Mouse (Mus musculus): Measurements from ENCODE around the gene Prkar2a. TPM values are rescaled to one million over a fixed set of nuclear protein-coding genes. Genes with fewer than 3 reads are reported as not detected.

Prkar2a gene
- polyA plus RNA-seq, 1 experiment from 2014 or later, result 17.5 TPM

DNA sequence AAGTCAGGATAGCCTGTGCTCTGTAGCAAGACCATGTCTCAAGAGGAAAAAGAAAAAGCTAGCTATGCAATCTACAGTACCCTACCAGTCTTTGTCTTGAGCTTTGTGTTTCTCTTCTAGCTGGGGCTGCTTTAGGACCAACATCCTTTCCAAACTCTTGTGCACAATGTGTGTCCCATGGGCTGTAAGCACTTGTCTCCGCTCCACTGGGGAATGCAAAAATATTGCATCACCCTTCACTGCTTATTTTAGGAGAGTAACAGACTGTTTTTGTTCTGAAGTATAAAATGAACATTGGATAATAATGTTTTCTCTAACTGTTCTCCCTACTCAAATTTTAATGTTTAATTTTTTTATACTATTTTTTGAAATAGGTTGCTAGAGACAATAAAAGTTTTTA is 97.4 kb downstream of the Prkar2a start:
- whole genome bisulfite sequencing (ENCODE audit: insufficient replicate concordance), result 88% methylated on average over 1 of the region's 1 CpGs
- peaks cover 77% of the 10 kb centered on the region for H3K4me1 ChIP-seq

DNA sequence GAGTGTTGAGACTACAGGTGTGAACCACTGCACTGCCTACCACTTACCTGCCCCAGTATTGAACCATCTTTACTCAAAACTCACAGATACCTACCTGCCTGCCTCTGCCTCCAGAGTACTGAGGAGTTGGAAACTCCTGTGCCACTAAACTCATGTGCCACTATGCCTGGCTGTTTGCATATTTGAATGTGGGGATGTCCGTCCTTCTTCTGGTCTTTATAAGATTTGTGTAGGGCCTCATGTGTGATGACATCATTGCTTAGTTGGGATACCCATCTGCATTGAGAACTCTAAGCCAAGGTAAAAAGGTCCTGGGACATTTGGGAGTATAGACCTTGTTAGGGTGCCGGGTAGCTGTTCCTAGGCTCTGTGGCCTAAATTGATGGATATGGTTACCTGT is 98.0 kb downstream of the Prkar2a start:
- H3K9me3 ChIP-seq (replicated peaks), result no peaks in the 10 kb centered on the region
- H3K9ac ChIP-seq, result no peak overlapping the region
- H3K4me3 ChIP-seq, result no peak overlapping the region
- ATAC-seq, result no peak
- H3K4me2 ChIP-seq, result no peak overlapping the region
- peaks cover 80% of the 10 kb centered on the region for H3K4me1 ChIP-seq
- H3K27ac ChIP-seq, result no peak overlapping the region
- WGBS (ENCODE audit: insufficient replicate concordance), result 88% methylated on average over 2 of the region's 2 CpGs
- peaks cover 25% of the 10 kb centered on the region for H3K36me3 ChIP-seq
- H3K27me3 ChIP-seq (replicated peaks), result no peaks in the 10 kb centered on the region

More for the DNA sequence above, 97.4 kb downstream of the Prkar2a start:
- H3K27me3 ChIP-seq (replicated peaks), result no peaks in the 10 kb centered on the region
- no peaks in the 10 kb centered on the region for H3K9me3 ChIP-seq (replicated peaks)
- no peak overlapping the region; the same call in 1 of the 2 replicates for H3K27ac ChIP-seq
- peaks cover 25% of the 10 kb centered on the region for H3K36me3 ChIP-seq
- no peak for ATAC-seq
- peak overlapping the region; percentile 8; the same call in 1 of the 2 replicates for H3K4me2 ChIP-seq
- no peak overlapping the region for H3K9ac ChIP-seq
- no peak overlapping the region for H3K4me3 ChIP-seq

DNA sequence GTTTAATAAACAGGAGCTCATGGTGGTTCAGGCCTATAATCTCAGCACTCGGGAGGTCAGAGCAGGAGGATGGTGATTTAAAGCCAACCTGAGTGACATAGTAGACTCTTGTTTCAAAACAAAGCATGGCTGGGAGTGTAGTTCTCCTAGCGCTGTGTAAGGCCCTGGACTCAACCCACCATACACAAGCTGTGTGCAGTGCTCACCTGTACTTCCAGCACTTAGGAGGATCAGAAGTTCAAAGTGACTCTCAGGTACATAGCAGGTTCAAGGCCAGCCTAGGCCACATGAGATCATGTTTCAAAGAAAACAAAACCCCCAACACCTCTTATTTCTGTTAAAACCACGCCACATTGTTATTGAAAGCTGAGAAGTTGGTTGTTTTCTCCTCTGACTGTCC is 99.6 kb downstream of the Prkar2a start:
- Histone ChIP-seq H3K4me2 (no peak overlapping the region), H3K9me3 (replicated peaks) (no peaks in the 10 kb centered on the region), H3K9ac (no peak overlapping the region), H3K4me1 (peaks cover 87% of the 10 kb centered on the region), H3K4me3 (no peak overlapping the region), H3K27ac (no peak overlapping the region), H3K36me3 (peaks cover 25% of the 10 kb centered on the region), H3K27me3 (replicated peaks) (no peaks in the 10 kb centered on the region)
- WGBS (ENCODE audit: insufficient replicate concordance), result 87% methylated on average over 3 of the region's 3 CpGs
- ATAC-seq, result no peak

DNA sequence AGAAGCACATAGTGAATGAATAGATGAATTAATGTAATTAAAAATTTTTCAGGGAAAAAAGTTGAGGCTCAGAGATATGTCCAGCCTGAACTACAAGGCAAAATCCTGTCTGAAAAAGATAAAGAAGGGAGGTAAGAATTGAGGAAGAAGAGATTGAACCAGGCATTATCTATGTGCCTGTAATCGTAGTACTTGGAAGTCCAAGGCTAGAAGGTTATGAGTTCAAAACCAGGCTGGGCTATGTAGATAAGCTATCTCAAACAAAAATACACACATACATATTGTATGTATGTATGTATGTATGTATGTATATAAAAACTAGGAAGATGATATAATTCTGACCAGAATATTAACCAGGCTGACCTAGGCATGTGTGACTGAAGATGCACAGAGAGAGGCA is 103.2 kb downstream of the Prkar2a start:
- H3K27me3 ChIP-seq (replicated peaks), result no peaks in the 10 kb centered on the region
- H3K36me3 ChIP-seq, result peaks cover 32% of the 10 kb centered on the region
- peaks cover 95% of the 10 kb centered on the region for H3K4me1 ChIP-seq
- WGBS (ENCODE audit: insufficient replicate concordance), result 14% methylated on average over 1 of the region's 1 CpGs
- no peak overlapping the region for H3K9ac ChIP-seq
- peak overlapping the region; percentile 77 for H3K27ac ChIP-seq
- peak overlapping the region; percentile 33 for H3K4me2 ChIP-seq
- H3K4me3 ChIP-seq, result no peak overlapping the region
- ATAC-seq, result peak; percentile 67
- H3K9me3 ChIP-seq (replicated peaks), result no peaks in the 10 kb centered on the region

DNA sequence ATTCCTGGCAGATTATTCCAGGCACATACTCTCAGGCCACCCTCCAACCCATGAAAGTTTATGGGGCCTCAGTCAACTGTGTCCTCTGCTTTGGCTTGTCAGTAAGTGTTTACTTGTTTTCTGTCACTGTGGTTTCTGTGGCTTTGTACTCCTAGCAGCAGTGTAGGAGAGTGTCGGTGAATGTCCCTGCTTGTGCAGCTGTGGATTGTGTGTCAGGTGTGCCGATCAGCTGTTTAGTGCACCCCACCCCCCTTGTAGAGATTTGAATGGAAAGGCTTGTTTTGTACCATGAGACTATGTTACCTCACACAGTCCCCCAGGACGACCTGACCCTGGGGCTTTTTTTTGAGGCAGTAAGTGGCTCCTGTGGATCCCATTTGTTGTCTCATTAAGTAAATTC is 103.6 kb downstream of the Prkar2a start:
- Histone ChIP-seq H3K4me3 (no peak overlapping the region), H3K4me2 (peak overlapping the region; percentile 33), H3K27ac (peak overlapping the region; percentile 77), H3K27me3 (replicated peaks) (no peaks in the 10 kb centered on the region), H3K36me3 (peaks cover 34% of the 10 kb centered on the region), H3K4me1 (peaks cover 96% of the 10 kb centered on the region), H3K9me3 (replicated peaks) (no peaks in the 10 kb centered on the region), H3K9ac (peak overlapping the region; percentile 18)
- no peak for ATAC-seq
- 29% methylated on average over 3 of the region's 3 CpGs for whole genome bisulfite sequencing (ENCODE audit: insufficient replicate concordance)

DNA sequence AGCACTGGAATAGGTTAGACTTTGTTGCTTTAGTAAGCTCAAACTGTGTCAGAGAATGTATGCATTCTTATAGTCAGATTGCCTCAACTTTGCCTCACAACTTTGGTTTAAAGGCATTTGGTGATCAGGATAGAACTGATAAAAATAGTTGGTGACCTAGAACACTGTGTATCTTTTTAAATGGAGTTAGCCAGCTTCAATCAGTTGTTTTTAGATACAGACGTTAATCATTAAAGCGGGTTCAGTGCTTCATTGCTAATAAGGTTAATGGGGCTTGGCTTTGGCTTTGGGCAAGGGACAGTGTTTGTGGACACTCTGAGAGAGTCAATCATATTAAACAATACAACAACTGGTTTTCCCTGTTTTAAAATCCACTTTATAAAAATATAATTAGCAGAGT is 106.2 kb downstream of the Prkar2a start:
- Histone ChIP-seq H3K27me3 (replicated peaks) (no peaks in the 10 kb centered on the region), H3K4me1 (peaks cover 74% of the 10 kb centered on the region), H3K9me3 (replicated peaks) (no peaks in the 10 kb centered on the region), H3K27ac (peak overlapping the region; percentile 77), H3K4me2 (peak overlapping the region; percentile 74), H3K4me3 (peak overlapping the region; percentile 40), H3K36me3 (peaks cover 51% of the 10 kb centered on the region), H3K9ac (peak overlapping the region; percentile 39; the same call in 1 of the 2 replicates)
- 69% methylated on average over 2 of the region's 2 CpGs for WGBS (ENCODE audit: insufficient replicate concordance)
- no peak for ATAC-seq

DNA sequence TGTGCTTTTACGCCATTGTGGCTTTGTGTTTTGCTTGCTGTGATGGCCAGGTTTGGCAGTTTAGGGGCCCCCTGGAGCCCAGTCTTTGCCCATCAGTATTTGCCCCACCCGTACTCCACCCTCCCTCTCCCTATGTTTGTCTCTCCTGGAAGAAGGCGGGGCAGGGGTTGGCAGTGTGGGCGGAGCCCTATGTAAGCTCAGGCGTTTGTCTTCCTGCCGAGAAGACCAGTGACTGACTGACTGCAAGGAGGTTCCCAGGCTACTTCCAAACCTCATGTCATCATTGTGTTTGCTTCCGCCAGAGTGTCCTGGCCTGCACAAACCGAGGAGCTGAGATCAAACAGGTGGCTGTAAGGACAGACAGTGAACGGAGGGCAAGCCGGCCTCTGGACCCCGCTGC is 106.6 kb downstream of the Prkar2a start:
- H3K4me2 ChIP-seq, result peak overlapping the region; percentile 74
- 34% methylated on average over 11 of the region's 11 CpGs for WGBS (ENCODE audit: insufficient replicate concordance)
- H3K9me3 ChIP-seq (replicated peaks), result no peaks in the 10 kb centered on the region
- H3K27ac ChIP-seq, result peak overlapping the region; percentile 77
- no peaks in the 10 kb centered on the region for H3K27me3 ChIP-seq (replicated peaks)
- H3K4me1 ChIP-seq, result peaks cover 69% of the 10 kb centered on the region
- peaks cover 54% of the 10 kb centered on the region for H3K36me3 ChIP-seq
- peak overlapping the region; percentile 51 for H3K9ac ChIP-seq
- peak overlapping the region; percentile 40 for H3K4me3 ChIP-seq
- ATAC-seq, result peak; percentile 97

DNA sequence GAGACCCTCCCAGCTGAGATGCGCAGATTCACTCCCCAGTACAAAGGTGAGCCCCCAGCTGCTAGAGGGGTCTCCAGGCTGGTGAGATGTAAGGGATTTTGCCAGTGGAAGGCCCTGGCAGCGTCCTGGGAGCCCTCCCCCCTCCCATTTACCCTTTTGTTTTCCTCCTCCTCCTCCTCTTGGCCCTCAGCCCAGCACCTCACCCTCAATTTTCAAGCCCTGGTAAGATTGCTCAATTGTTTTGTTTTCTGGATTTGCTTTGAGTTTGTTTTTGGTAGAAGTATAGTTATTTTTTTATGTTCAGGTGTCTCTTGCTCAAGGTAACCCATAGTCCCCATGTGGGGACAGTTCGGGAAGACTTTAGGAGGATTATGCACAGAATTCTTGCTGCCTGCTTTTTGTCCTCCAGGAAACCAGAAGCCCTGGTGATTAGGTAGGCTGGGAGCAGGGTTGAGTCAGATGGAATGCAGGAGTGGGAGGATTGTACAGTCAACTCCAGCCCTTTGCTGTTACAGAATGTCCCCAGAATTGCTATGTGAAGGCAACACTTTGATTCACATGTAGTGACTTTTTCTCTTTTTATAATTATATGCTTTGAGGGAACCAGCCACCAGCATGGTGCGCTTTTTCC is 107.4 kb downstream of the Prkar2a start:
- Histone ChIP-seq H3K4me2 (peak overlapping the region; percentile 74), H3K36me3 (peaks cover 61% of the 10 kb centered on the region), H3K27ac (peak overlapping the region; percentile 77), H3K27me3 (replicated peaks) (no peaks in the 10 kb centered on the region), H3K4me3 (peak overlapping the region; percentile 40), H3K9me3 (replicated peaks) (no peaks in the 10 kb centered on the region), H3K4me1 (peaks cover 62% of the 10 kb centered on the region), H3K9ac (peak overlapping the region; percentile 51)
- 76% methylated on average over 4 of the region's 4 CpGs for WGBS (ENCODE audit: insufficient replicate concordance)
- no peak for ATAC-seq

DNA sequence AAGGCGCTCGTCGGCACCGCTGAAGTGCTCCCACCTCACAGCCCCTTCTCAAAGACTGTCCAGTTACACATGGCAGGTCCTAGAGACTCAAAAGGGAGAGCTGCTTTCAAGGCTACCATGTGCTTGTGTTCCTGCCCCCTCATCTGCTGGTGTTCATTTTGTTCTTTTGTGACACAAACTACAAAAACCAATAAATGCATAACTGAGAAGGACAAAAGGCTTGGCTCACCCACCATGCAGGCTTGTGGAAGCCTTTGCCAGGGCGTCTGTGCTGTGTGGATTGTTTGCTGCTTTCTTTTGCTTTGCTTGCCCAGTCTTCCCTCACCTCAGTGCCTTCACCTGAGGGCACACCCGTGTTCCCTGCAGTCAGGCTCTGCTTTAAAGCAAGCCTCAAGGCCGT is 108.4 kb downstream of the Prkar2a start:
- ATAC-seq, result no peak
- no peak overlapping the region for H3K4me2 ChIP-seq
- peaks cover 52% of the 10 kb centered on the region for H3K4me1 ChIP-seq

DNA sequence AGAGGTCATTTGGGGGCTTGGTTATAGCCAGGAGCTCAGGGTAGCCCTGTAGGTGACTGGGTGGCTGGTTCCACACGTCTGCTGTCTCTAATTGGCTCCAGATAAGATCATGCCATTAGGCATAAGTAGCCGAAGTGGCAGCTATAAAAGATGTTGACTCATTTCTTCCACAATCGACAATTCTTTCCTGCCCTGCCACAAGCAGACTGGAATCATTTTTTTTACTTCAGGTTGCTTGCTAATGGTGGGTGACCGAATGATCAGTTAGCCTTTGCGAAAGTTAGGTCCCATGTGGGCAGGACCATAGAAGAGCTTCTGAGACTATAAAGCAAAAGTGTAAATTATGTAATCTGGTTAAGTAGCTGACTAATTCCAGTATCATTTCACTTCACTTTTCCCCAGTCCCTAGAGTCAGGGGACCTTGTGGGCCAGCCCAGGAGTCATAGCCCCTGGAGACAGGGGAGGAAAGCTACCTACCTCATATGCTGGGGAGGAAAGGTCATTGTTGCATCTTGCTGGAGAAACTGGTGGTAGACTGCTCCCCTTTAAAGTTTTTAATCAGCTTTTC is 109.5 kb downstream of the Prkar2a start:
- no peak overlapping the region for H3K4me3 ChIP-seq
- H3K27me3 ChIP-seq (replicated peaks), result no peaks in the 10 kb centered on the region
- no peak overlapping the region for H3K9ac ChIP-seq
- peaks cover 81% of the 10 kb centered on the region for H3K36me3 ChIP-seq
- peaks cover 44% of the 10 kb centered on the region for H3K4me1 ChIP-seq
- ATAC-seq, result no peak
- no peak overlapping the region for H3K27ac ChIP-seq
- H3K9me3 ChIP-seq (replicated peaks), result no peaks in the 10 kb centered on the region
- 77% methylated on average over 5 of the region's 5 CpGs for WGBS (ENCODE audit: insufficient replicate concordance)
- H3K4me2 ChIP-seq, result no peak overlapping the region

More for the DNA sequence above, 108.4 kb downstream of the Prkar2a start:
- peaks cover 71% of the 10 kb centered on the region for H3K36me3 ChIP-seq
- H3K9ac ChIP-seq, result no peak overlapping the region
- 87% methylated on average over 7 of the region's 7 CpGs for WGBS (ENCODE audit: insufficient replicate concordance)
- no peak overlapping the region for H3K4me3 ChIP-seq
- no peaks in the 10 kb centered on the region for H3K9me3 ChIP-seq (replicated peaks)
- no peaks in the 10 kb centered on the region for H3K27me3 ChIP-seq (replicated peaks)
- no peak overlapping the region for H3K27ac ChIP-seq

DNA sequence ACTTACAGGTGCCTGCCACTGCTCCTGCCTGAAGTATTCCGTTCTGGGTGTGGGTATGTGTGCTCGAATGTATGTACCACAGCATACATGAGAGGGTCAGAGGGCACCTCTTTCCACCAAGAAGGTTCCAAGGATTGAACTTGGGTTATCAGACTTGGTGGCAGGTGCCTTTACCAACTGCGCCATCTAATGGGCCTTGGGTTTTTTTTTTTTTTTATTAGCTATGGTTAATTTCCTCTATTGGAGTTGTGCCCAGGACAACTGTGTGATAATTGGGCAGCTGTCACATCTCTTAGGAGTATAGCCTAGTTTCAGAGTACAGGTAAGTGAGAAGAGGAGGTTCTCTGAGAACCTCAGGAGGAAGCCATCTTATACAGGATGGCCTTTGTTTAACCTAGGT is 110.5 kb downstream of the Prkar2a start:
- WGBS (ENCODE audit: insufficient replicate concordance), result 81% methylated on average over 3 of the region's 3 CpGs
- Histone ChIP-seq H3K36me3 (peaks cover 85% of the 10 kb centered on the region), H3K27ac (no peak overlapping the region), H3K4me1 (peaks cover 40% of the 10 kb centered on the region), H3K4me2 (no peak overlapping the region), H3K9ac (no peak overlapping the region), H3K27me3 (replicated peaks) (no peaks in the 10 kb centered on the region), H3K4me3 (no peak overlapping the region), H3K9me3 (replicated peaks) (no peaks in the 10 kb centered on the region)
- no peak for ATAC-seq
